Mouse (Mus musculus) skeletal muscle tissue, adult 2 months (tissue): ENCODE measurements around the gene Vmn1r77.
"Not testable (repeated sequence)": the region's sequence is repeated elsewhere in the genome, so short reads cannot be mapped to it uniquely, and the experiment has no call there.

Experiments used
- DNase-seq: peaks from one replicate; pipeline ENCODE4 v3.0.0-alpha.2; 2012; ENCODE audit warnings: low read depth, low spot score

Gene Vmn1r77

DNA sequence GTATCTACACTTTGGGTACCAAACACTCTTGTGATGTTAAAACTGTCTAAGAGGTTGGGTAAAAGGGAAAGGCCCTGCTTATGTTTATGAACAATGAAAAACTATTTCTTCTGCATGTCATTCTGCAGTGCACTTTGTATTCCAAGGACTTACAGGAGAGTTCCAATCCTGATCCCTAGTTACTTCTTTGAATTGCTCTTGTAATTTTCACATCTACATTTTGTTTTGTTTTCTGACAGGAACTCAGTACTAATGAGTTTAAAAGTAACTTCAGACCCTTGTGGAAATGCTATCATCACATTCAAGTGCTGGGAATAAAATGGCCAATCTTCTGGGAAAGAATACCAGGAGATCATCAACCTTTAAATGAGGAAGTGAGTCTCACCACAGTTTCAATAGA is at the start of gene Vmn1r77:
Gene Vmn1r77 (plus strand): TSS at position 301 of the 400 bp plus-strand sequence.
- DNase-seq = not testable (repeated sequence)

DNA sequence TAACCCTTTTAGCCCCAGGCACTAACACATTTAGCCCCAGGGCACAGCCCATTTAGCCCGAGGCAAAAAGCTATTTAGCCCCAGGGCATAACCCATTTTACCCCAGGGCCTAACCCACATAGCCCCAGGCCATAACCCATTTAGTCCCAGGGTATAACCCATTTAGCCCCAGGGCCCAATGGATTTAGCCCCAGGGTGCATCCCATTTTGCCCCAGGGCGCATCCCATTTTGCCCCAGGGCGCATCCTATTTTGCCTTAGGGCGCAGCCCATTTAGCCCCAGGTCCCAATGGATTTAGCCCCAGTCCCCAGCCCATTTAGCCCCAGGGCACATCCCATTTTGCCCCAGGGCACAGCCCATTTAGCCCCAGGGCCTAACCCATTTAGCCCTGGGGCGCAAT is 25.1 kb upstream of the Vmn1r77 start:
- DNase-seq = not testable (repeated sequence)

DNA sequence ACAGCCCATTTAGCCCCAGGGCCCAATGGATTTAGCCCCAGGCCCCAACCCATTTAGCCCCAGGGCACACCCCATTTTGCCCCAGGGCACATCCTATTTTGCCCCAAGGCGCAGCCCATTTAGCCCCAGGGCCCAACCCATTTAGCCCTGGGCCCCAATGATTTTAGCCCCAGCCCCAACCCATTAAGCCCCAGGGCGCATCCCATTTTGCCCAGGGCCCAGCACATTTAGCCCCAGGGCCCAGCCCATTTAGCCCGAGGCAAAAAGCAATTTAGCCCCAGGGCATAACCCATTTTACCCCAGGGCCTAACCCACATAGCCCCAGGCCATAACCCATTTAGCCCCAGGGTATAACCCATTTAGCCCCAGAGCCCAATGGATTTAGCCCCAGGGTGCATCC is 24.2 kb upstream of the Vmn1r77 start:
- DNase-seq = not testable (repeated sequence)

DNA sequence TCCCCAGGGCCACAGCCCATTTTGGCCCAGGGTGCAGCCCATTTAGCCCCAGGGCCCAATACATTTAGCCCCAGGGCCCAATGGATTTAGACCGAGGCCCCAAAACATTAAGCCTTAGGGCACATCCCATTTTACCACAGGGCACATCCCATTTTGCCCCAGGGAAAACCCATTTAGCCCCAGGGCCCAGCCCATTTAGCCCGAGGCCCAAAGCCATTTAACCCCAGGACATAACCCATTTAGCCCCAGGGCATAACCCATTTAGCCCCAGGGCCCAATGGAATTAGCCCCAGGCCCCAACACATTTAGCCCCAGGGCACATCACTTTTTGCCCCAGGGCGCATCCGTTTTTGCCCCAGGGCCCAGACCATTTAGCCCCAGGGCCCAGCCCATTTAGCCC is 23.4 kb upstream of the Vmn1r77 start:
- peak; percentile 12 for DNase-seq

DNA sequence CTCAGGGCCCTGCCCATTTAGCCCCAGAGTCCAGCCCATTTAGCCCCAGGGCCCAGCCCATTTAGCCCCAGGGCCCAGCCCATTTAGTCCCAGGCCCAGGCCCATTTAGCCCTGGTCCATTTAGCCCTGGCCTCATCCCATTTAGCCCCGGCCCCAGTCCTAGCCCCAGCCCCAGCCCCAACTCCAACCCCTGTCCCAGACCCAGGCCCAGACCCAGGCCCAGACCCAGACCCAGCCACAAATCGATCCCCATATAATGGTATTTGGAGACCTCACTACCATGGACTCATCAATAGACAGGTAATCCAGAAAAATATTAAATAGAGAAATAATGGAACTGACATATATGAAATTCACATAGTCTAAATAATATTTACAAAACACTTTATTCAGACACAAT is 18.7 kb upstream of the Vmn1r77 start:
- not testable (repeated sequence) for DNase-seq

DNA sequence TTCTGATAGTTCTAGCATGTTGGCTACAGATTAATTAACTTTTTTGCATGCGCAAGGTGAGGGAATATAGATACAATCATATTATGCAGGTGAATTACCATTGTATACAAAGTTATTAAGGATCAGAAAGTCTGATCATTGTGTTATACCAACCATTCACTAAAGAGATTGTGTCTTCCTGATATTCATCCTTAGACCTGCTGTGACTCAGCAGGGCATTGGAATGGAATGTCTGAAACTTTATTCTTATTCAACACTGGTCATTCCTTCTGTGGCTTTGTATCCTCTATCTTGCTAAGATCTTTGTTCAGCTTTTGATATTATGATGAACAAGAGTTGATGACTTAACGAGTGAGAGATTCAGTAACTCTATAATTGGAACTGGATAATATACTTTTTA is 4.1 kb downstream of the Vmn1r77 start:
- DNase-seq = no peak
